Mouse (Mus musculus): ENCODE results near the gene Akirin1. TPM values are rescaled to one million over a fixed set of nuclear protein-coding genes. Genes with fewer than 3 reads are reported as not detected.

Akirin1 gene
- polyA plus RNA-seq, 1 experiment, result 15.8 TPM

GRCm38 (mm10) chr4:123690311-123690710, 59.8 kb downstream of the Akirin1 start:
- Histone ChIP-seq H3K36me3 (ENCODE audit: control insufficient read depth, insufficient read depth, low read length) (no peaks in the 10 kb centered on the region), H3K27me3 (replicated peaks; ENCODE audit: control insufficient read depth, insufficient read depth, low read length) (no peaks in the 10 kb centered on the region), H3K4me1 (ENCODE audit: control insufficient read depth, insufficient read depth, low read length) (no peaks in the 10 kb centered on the region; the same call in 1 of the 2 replicates), H3K4me3 (ENCODE audit: insufficient read depth, low read depth, low read length) (no peak overlapping the region), H3K27ac (ENCODE audit: insufficient read depth, low read depth, low read length) (no peak overlapping the region)
- peak; percentile 17 for DNase-seq
- 69% methylated on average over 10 of the region's 10 CpGs for WGBS
- TF ChIP-seq POLR2A (IDR thresholded peaks at IDR 0.05; ENCODE audit: low read depth, low read length), result no peak
- TF ChIP-seq CTCF (conservative IDR thresholded peaks at IDR 0.05; ENCODE audit: insufficient read depth, insufficient read length, low read depth, low read length), result no peak

GRCm38 (mm10) chr4:123687025-123687781, 62.9 kb downstream of the Akirin1 start:
- DNase-seq, result peak; percentile 80
- Histone ChIP-seq H3K27me3 (replicated peaks; ENCODE audit: control insufficient read depth, insufficient read depth, low read length) (no peaks in the 10 kb centered on the region), H3K4me1 (ENCODE audit: control insufficient read depth, insufficient read depth, low read length) (no peaks in the 10 kb centered on the region; the same call in 1 of the 2 replicates), H3K4me3 (ENCODE audit: insufficient read depth, low read depth, low read length) (peak overlapping the region; percentile 59), H3K27ac (ENCODE audit: insufficient read depth, low read depth, low read length) (no peak overlapping the region), H3K36me3 (ENCODE audit: control insufficient read depth, insufficient read depth, low read length) (no peaks in the 10 kb centered on the region)
- WGBS, result under 1% methylated on average over 88 of the region's 89 CpGs
- TF ChIP-seq POLR2A (IDR thresholded peaks at IDR 0.05; ENCODE audit: low read depth, low read length), result no peak
- no peak for TF ChIP-seq CTCF (conservative IDR thresholded peaks at IDR 0.05; ENCODE audit: insufficient read depth, insufficient read length, low read depth, low read length)

- no peaks in the 10 kb centered on the region for H3K36me3 ChIP-seq (ENCODE audit: control insufficient read depth, insufficient read depth, low read length)
- TF ChIP-seq CTCF (conservative IDR thresholded peaks at IDR 0.05; ENCODE audit: insufficient read depth, insufficient read length, low read depth, low read length) (no peak), POLR2A (IDR thresholded peaks at IDR 0.05; ENCODE audit: low read depth, low read length) (no peak)
- no peaks in the 10 kb centered on the region; the same call in 1 of the 2 replicates for H3K4me1 ChIP-seq (ENCODE audit: control insufficient read depth, insufficient read depth, low read length)
- no peaks in the 10 kb centered on the region for H3K27me3 ChIP-seq (replicated peaks; ENCODE audit: control insufficient read depth, insufficient read depth, low read length)
- peak; percentile 15 for DNase-seq
- 6% methylated on average over 55 of the region's 56 CpGs for WGBS
- no peak overlapping the region for H3K27ac ChIP-seq (ENCODE audit: insufficient read depth, low read depth, low read length)
- H3K4me3 ChIP-seq (ENCODE audit: insufficient read depth, low read depth, low read length), result peak overlapping the region; percentile 59
Observed at GRCm38 (mm10) chr4:123686368-123687024, 63.6 kb downstream of the Akirin1 start.

- Histone ChIP-seq H3K27me3 (replicated peaks; ENCODE audit: control insufficient read depth, insufficient read depth, low read length) (no peaks in the 10 kb centered on the region), H3K4me3 (ENCODE audit: insufficient read depth, low read depth, low read length) (no peak overlapping the region), H3K27ac (ENCODE audit: insufficient read depth, low read depth, low read length) (no peak overlapping the region), H3K36me3 (ENCODE audit: control insufficient read depth, insufficient read depth, low read length) (no peaks in the 10 kb centered on the region), H3K4me1 (ENCODE audit: control insufficient read depth, insufficient read depth, low read length) (no peaks in the 10 kb centered on the region; the same call in 1 of the 2 replicates)
- WGBS, result 67% methylated on average over 8 of the region's 8 CpGs
- peak; percentile 33 for DNase-seq
- TF ChIP-seq CTCF (conservative IDR thresholded peaks at IDR 0.05; ENCODE audit: insufficient read depth, insufficient read length, low read depth, low read length) (no peak), POLR2A (IDR thresholded peaks at IDR 0.05; ENCODE audit: low read depth, low read length) (no peak)
Observed at GRCm38 (mm10) chr4:123685506-123686242, 64.5 kb downstream of the Akirin1 start.

- no peak for TF ChIP-seq CTCF (conservative IDR thresholded peaks at IDR 0.05; ENCODE audit: insufficient read depth, insufficient read length, low read depth, low read length)
- TF ChIP-seq POLR2A (IDR thresholded peaks at IDR 0.05; ENCODE audit: low read depth, low read length), result no peak
- DNase-seq, result no peak
- Histone ChIP-seq H3K36me3 (ENCODE audit: control insufficient read depth, insufficient read depth, low read length) (no peaks in the 10 kb centered on the region), H3K4me3 (ENCODE audit: insufficient read depth, low read depth, low read length) (no peak overlapping the region), H3K4me1 (ENCODE audit: control insufficient read depth, insufficient read depth, low read length) (no peaks in the 10 kb centered on the region; the same call in 1 of the 2 replicates), H3K27me3 (replicated peaks; ENCODE audit: control insufficient read depth, insufficient read depth, low read length) (no peaks in the 10 kb centered on the region), H3K27ac (ENCODE audit: insufficient read depth, low read depth, low read length) (no peak overlapping the region)
- 93% methylated on average over 7 of the region's 7 CpGs for WGBS
Observed at GRCm38 (mm10) chr4:123685046-123685445, 65.1 kb downstream of the Akirin1 start.

Other genes starting within 250 kb of the Akirin1 start
- gene Macf1, start 66.0 kb downstream of the Akirin1 start, polyA plus RNA-seq (2012; rRNA removed), result 58.4 and 62.9 TPM in 2 replicates
- 99.5 and 147 TPM in 2 replicates for gene Ndufs5, start 32.1 kb downstream of the Akirin1 start, polyA plus RNA-seq (2012; rRNA removed)
- 1.5 TPM in 2 replicates for gene Rhbdl2, start 37.5 kb upstream of the Akirin1 start, polyA plus RNA-seq (2012; rRNA removed)
- 0.04 TPM in 1 of 2 replicates, not detected in the other for gene 4933427I04Rik, start 109.3 kb upstream of the Akirin1 start, polyA plus RNA-seq (2012; rRNA removed)
- 19.5 and 30.1 TPM in 2 replicates for gene Mycbp, start 154.5 kb upstream of the Akirin1 start, polyA plus RNA-seq (2012; rRNA removed)
- 53.0 and 63.8 TPM in 2 replicates for gene Rragc, start 167.1 kb upstream of the Akirin1 start, polyA plus RNA-seq (2012; rRNA removed)
- gene 4930535I16Rik, start 167.7 kb upstream of the Akirin1 start, polyA plus RNA-seq (2012; rRNA removed), result not detected in 2 replicates

Measured in kidney, adult 2 months (tissue).